Mouse (Mus musculus) stomach, embryonic 15.5 days (tissue): ENCODE measurements around the gene Ppp1r16b. TPM values are rescaled to one million over a fixed set of nuclear protein-coding genes. Genes with fewer than 3 reads are reported as not detected.

Experiments used
- ATAC-seq: fragments of 200-750 bp; cut with Nextera tagmentation; 2 replicates; pipeline ENCODE4 v1.8.0; 2017; ENCODE audit warnings: low read depth, moderate number of reproducible peaks, moderate TSS enrichment; ENCODE audit not compliant: insufficient read depth, low FRiP score
- H3K27ac ChIP-seq: fragments of 300-500 bp; sonication (generic); 2 replicates; pipeline ENCODE4 v1.5.1; 2015; ENCODE audit warnings: mild to moderate bottlenecking, inconsistent platforms
- H3K27me3 ChIP-seq: fragments of 300-500 bp; sonication (generic); replicated peaks from 2 replicates; pipeline ENCODE4 v1.6.1; 2015; ENCODE audit warnings: inconsistent platforms
- H3K36me3 ChIP-seq: fragments of 300-500 bp; sonication (generic); 2 replicates; pipeline ENCODE4 v1.6.1; 2015; ENCODE audit warnings: inconsistent platforms
- H3K4me1 ChIP-seq: fragments of 300-500 bp; sonication (generic); 2 replicates; pipeline ENCODE4 v1.6.1; 2015; ENCODE audit warnings: inconsistent platforms
- H3K4me2 ChIP-seq: fragments of 300-500 bp; sonication (generic); 2 replicates; pipeline ENCODE4 v1.6.1; 2015; ENCODE audit warnings: mild to moderate bottlenecking, inconsistent platforms
- H3K4me3 ChIP-seq: fragments of 300-500 bp; sonication (generic); replicated peaks from 2 replicates; pipeline ENCODE4 v1.5.1; 2015; ENCODE audit warnings: inconsistent platforms
- H3K9ac ChIP-seq: fragments of 300-500 bp; sonication (generic); 2 replicates; pipeline ENCODE4 v1.6.1; 2015; ENCODE audit warnings: inconsistent platforms
- H3K9me3 ChIP-seq: fragments of 300-500 bp; sonication (generic); 2 replicates; pipeline ENCODE4 v1.6.1; 2016; ENCODE audit warnings: inconsistent platforms
- WGBS: fragments of 180-500 bp; shearing (Covaris S2); methylation state at CpG from one replicate; pipeline ENCODE4 v1.1.7; 2015; 5-methylcytosine and 5-hydroxymethylcytosine counted together
- polyA plus RNA-seq: library from polyadenylated mRNA; unstranded; fragments of >200 nt; fragmentation: Nextera tagmentation; extraction: Ambion mirVana; gene quantifications from 2 replicates; pipeline ENCODE4 v1.2.1, GENCODE M21; 2015

The Ppp1r16b gene
- 3.8 and 4.2 TPM in 2 replicates for polyA plus RNA-seq

DNA sequence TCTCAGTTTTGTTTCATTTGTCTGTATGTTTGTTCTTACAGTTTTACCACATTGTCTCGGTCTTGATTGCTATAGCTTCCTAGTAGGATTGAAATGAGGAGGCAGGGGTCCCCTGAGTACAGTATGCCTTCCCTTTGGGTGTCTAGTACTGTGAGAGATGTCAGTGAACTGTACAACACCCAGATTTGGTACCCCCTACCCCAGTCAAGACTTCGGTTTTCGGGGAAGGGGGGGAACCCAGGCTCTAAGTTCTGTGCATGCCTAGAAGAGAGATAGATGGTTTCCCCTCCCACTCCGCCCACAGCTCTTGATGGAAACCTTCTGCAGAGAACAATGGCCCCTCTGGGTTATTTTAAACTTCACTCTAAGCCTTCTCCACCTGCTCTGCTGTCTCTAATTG is at the start of gene Ppp1r16b:
Gene Ppp1r16b (plus strand): TSS at position 301 of the 400 bp plus-strand sequence.
- H3K9ac ChIP-seq = no peak within 1 kb of the TSS
- no peak within 1 kb of the TSS for H3K4me3 ChIP-seq
- H3K27ac ChIP-seq = no peak within 1 kb of the TSS
- peaks cover 21% of the 10 kb centered on the region for H3K4me1 ChIP-seq
- ATAC-seq = no peak
- no peaks in the 10 kb centered on the region for H3K36me3 ChIP-seq
- 60% methylated on average over 4 of the region's 4 CpGs for WGBS
- H3K27me3 ChIP-seq = peaks cover 40% of the 10 kb centered on the region
- H3K9me3 ChIP-seq = no peaks in the 10 kb centered on the region
- no peak within 1 kb of the TSS for H3K4me2 ChIP-seq

- Histone ChIP-seq H3K4me3 (no peak overlapping the region), H3K9me3 (no peaks in the 10 kb centered on the region), H3K4me1 (peaks cover 5% of the 10 kb centered on the region), H3K4me2 (no peak overlapping the region), H3K27me3 (peaks cover 90% of the 10 kb centered on the region), H3K9ac (no peak overlapping the region), H3K27ac (no peak overlapping the region), H3K36me3 (no peaks in the 10 kb centered on the region)
- 3% methylated on average over 13 of the region's 13 CpGs for WGBS
- ATAC-seq = no peak
These were observed 49.5 kb upstream of the Ppp1r16b start for GRCm38 (mm10) chr2:158615702-158616101.

DNA sequence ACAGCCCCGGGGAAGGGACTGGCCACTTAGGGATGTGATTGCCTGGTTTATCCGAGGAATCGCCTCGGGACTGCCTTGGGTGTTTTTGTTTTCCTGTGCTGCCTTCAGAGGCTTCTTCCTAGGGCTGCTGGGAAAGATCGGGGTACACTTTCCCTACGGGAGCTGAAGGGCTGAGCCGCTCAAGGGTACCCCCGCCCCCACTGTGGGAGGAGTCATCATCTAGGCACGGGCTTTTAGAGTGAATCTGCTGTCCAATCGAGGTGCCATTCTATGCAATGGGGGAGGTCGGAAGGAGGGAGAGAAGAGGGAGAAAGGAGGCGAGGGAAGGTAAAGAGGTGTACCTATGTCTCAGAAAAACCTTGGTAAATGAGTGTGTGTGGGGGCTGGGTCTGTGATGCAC is 48.9 kb upstream of the Ppp1r16b start:
- Histone ChIP-seq H3K36me3 (no peaks in the 10 kb centered on the region), H3K4me1 (peaks cover 4% of the 10 kb centered on the region; the same call in 1 of the 2 replicates), H3K4me3 (no peak overlapping the region), H3K27ac (no peak overlapping the region), H3K9ac (no peak overlapping the region), H3K9me3 (no peaks in the 10 kb centered on the region), H3K4me2 (no peak overlapping the region), H3K27me3 (peaks cover 84% of the 10 kb centered on the region)
- ATAC-seq = no peak
- WGBS = 1% methylated on average over 12 of the region's 12 CpGs

DNA sequence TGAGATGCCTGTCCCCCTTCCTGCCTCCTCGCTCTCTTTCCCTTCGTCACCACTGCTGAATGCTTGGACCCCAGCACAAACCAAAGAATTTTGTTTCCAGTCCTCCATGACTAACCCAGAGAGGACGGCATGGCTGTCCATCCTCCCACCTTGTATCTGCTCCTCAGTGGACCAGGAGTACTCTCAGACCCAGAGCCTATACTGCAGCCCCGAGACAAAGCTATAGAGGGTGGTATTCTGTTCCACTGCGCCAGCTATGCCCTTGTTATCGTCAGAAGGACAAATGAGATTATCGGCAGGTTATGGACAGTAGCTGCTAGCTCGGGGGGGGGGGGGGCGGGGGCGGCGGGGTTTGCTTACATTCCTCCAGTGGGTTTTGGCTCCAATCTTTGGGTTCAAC is 48.4 kb upstream of the Ppp1r16b start:
- WGBS = 12% methylated on average over 11 of the region's 11 CpGs

GRCm38 (mm10) chr2:158624718-158625222 is 40.4 kb upstream of the Ppp1r16b start, which contains the start of gene Actr5:
Gene Actr5, plus strand, starts transcription at chr2:158624888.
- H3K27ac ChIP-seq = peak within 1 kb of the TSS; percentile 95
- H3K27me3 ChIP-seq = peaks cover 1% of the 10 kb centered on the region
- ATAC-seq = peak; percentile 94
- 0 out of 2 replicates have a peak, but pooled peaks cover 7% of the 10 kb centered on the region for H3K4me1 ChIP-seq
- peak within 1 kb of the TSS; percentile 64 for H3K4me3 ChIP-seq
- under 1% methylated on average over 39 of the region's 39 CpGs for WGBS
- peak within 1 kb of the TSS; percentile 59 for H3K4me2 ChIP-seq
- peaks cover 17% of the 10 kb centered on the region for H3K36me3 ChIP-seq
- no peaks in the 10 kb centered on the region for H3K9me3 ChIP-seq
- H3K9ac ChIP-seq = peak within 1 kb of the TSS; percentile 67

More for the DNA sequence above, 48.4 kb upstream of the Ppp1r16b start:
- Histone ChIP-seq H3K9me3 (no peaks in the 10 kb centered on the region), H3K27me3 (peaks cover 79% of the 10 kb centered on the region), H3K27ac (no peak overlapping the region), H3K9ac (no peak overlapping the region), H3K4me1 (peaks cover 4% of the 10 kb centered on the region; the same call in 1 of the 2 replicates), H3K4me3 (no peak overlapping the region), H3K4me2 (no peak overlapping the region), H3K36me3 (no peaks in the 10 kb centered on the region)
- no peak for ATAC-seq

DNA sequence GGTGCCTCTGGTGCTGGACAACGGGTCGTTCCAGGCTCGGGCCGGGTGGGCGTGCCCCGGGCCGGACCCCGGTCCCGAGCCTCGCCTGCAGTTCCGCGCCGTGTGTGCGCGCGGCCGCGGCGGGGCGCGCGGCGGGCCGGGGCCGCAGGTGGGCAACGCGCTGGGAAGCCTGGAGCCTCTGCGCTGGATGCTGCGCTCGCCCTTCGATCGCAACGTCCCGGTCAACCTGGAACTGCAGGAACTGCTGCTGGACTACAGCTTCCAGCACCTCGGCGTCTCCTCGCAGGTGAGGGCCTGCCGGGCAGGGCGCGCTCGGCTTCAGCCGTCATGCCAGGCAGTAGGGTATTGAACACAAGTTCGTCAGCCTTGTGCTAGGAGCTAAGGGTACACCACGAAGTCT is 40.0 kb upstream of the Ppp1r16b start:
- Histone ChIP-seq H3K27me3 (no peaks in the 10 kb centered on the region; the same call in 1 of the 2 replicates), H3K36me3 (peaks cover 21% of the 10 kb centered on the region), H3K9me3 (no peaks in the 10 kb centered on the region), H3K4me2 (peak overlapping the region; percentile 59), H3K9ac (peak overlapping the region; percentile 67), H3K4me1 (0 out of 2 replicates have a peak, but pooled peaks cover 7% of the 10 kb centered on the region), H3K4me3 (peak overlapping the region; percentile 64), H3K27ac (peak overlapping the region; percentile 95)
- peak; percentile 69 for ATAC-seq
- WGBS = under 1% methylated on average over 44 of the region's 44 CpGs

DNA sequence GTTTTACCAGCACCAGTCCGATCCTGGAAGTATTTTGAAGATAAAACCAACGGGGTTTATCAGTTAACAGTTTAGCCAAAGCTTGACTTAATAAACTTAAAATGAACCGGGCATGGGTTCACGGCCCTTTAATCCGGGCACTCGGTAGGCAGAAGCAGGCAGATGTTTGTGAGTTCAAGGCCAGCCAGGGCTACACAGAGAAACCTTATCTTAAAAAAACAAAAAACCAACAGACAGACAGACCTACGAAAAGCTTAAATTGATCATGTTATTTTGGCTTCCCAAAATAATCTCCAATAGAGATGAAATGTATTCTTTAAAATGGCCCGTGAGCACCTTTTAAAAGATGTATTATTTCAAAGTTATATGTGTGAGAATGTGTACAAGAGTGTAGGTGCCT is 39.5 kb upstream of the Ppp1r16b start:
- peaks cover 21% of the 10 kb centered on the region for H3K36me3 ChIP-seq
- peak overlapping the region; percentile 59 for H3K4me2 ChIP-seq
- no peaks in the 10 kb centered on the region for H3K27me3 ChIP-seq
- 29% methylated on average over 8 of the region's 8 CpGs for WGBS
- H3K9me3 ChIP-seq = no peaks in the 10 kb centered on the region
- peak overlapping the region; percentile 67; the same call in 1 of the 2 replicates for H3K9ac ChIP-seq
- no peak overlapping the region for H3K27ac ChIP-seq
- peak overlapping the region; percentile 64 for H3K4me3 ChIP-seq
- no peak for ATAC-seq
- 0 out of 2 replicates have a peak, but pooled peaks cover 7% of the 10 kb centered on the region for H3K4me1 ChIP-seq

- Histone ChIP-seq H3K27me3 (no peaks in the 10 kb centered on the region), H3K4me2 (no peak overlapping the region), H3K27ac (no peak overlapping the region), H3K4me1 (0 out of 2 replicates have a peak, but pooled peaks cover 7% of the 10 kb centered on the region), H3K36me3 (peaks cover 50% of the 10 kb centered on the region), H3K4me3 (no peak overlapping the region), H3K9me3 (no peaks in the 10 kb centered on the region), H3K9ac (no peak overlapping the region)
- WGBS = 79% methylated on average over 3 of the region's 3 CpGs
- ATAC-seq = no peak
These were observed 36.3 kb upstream of the Ppp1r16b start for GRCm38 (mm10) chr2:158628858-158629257.

GRCm38 (mm10) chr2:158629414-158629813 is 35.8 kb upstream of the Ppp1r16b start:
- H3K4me3 ChIP-seq = no peak overlapping the region
- no peak overlapping the region for H3K9ac ChIP-seq
- H3K4me2 ChIP-seq = no peak overlapping the region
- no peak overlapping the region for H3K27ac ChIP-seq
- no peaks in the 10 kb centered on the region for H3K9me3 ChIP-seq
- ATAC-seq = no peak
- no peaks in the 10 kb centered on the region for H3K27me3 ChIP-seq
- 0 out of 2 replicates have a peak, but pooled peaks cover 7% of the 10 kb centered on the region for H3K4me1 ChIP-seq
- H3K36me3 ChIP-seq = peaks cover 50% of the 10 kb centered on the region
- 60% methylated on average over 1 of the region's 1 CpGs for WGBS

DNA sequence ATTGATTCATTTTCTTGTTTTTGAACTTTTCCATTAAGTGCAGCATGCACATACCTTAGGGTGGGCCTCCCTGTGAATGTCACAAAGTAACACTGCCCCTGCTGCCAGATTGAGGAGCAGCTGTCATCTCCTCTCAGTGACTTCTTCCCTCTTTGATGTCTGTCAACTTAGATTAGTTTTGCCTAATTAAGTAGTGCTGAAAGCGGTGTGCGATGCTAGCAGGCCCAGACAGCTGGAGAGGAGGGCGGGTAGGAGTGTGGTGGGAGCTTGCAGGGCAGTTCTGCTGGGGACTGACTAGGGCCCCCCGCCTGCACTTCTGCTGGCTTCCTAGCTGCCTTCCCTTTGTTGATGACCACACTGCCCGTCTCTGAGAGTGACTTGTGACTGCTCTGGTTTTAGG is 33.3 kb upstream of the Ppp1r16b start:
- no peaks in the 10 kb centered on the region for H3K4me1 ChIP-seq
- H3K4me3 ChIP-seq = no peak overlapping the region
- H3K9me3 ChIP-seq = no peaks in the 10 kb centered on the region
- ATAC-seq = no peak
- H3K9ac ChIP-seq = no peak overlapping the region
- WGBS = 88% methylated on average over 5 of the region's 5 CpGs
- H3K27me3 ChIP-seq = no peaks in the 10 kb centered on the region
- H3K27ac ChIP-seq = no peak overlapping the region
- no peak overlapping the region for H3K4me2 ChIP-seq
- peaks cover 69% of the 10 kb centered on the region for H3K36me3 ChIP-seq

DNA sequence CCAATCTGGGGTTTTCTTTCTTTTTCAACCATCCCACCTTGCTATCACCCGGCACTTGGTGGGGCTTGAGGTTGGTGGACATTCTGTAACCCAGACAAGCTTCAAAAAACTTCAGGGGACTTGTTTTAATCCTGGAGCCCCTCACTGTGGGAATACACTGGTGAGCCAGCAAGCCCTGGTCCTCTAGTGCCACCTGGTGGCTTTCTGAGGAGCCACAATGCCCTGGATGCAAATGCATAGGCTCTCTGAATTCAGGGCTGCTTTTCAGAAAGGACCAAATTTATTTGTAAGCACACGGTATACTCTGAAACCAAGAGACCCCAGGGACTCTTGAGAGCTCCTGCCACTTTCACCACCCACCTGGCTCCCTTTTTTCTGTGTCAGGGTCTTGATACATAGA is 23.3 kb upstream of the Ppp1r16b start:
- Histone ChIP-seq H3K9ac (no peak overlapping the region), H3K27ac (no peak overlapping the region), H3K4me1 (no peaks in the 10 kb centered on the region), H3K36me3 (peaks cover 30% of the 10 kb centered on the region), H3K9me3 (no peaks in the 10 kb centered on the region), H3K4me3 (no peak overlapping the region), H3K27me3 (no peaks in the 10 kb centered on the region), H3K4me2 (no peak overlapping the region)
- WGBS = 15% methylated on average over 2 of the region's 2 CpGs
- ATAC-seq = peak; percentile 53; the same call in 1 of the 2 replicates

DNA sequence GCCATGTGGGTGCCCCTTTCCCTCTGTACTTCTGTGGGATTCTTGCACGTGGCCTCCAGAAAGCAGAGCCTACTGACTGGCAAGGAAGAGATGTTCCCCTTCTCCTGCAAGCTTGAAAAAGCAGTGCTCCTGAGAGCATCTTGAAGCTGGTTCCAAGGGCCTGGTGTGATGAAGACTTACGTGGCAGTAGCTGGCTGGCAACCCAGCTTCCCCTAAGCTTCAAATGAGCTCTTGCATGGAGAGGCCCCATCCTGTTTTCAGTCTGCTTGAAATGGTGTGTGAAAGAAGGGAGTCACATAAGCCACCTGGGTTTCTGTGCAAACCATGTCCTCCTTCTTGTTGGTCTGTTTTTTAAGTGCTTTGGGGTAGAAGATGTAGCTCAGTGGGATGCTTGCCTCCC is 22.6 kb upstream of the Ppp1r16b start:
- no peak for ATAC-seq
- Histone ChIP-seq H3K9me3 (no peaks in the 10 kb centered on the region), H3K27me3 (no peaks in the 10 kb centered on the region), H3K4me2 (no peak overlapping the region), H3K36me3 (peaks cover 28% of the 10 kb centered on the region), H3K27ac (no peak overlapping the region), H3K9ac (no peak overlapping the region), H3K4me1 (no peaks in the 10 kb centered on the region), H3K4me3 (no peak overlapping the region)
- 86% methylated on average over 2 of the region's 2 CpGs for WGBS
